Mouse (Mus musculus) gastrocnemius, adult 2 months (tissue): Measurements from ENCODE around the gene Gpr3. TPM values are rescaled to one million over a fixed set of nuclear protein-coding genes. Genes with fewer than 3 reads are reported as not detected.

Experiments
- DNase-seq: peaks from one replicate; pipeline ENCODE4 v3.0.0; 2022
- H3K27ac ChIP-seq: fragments of 200-600 bp; 2 replicates; pipeline ENCODE4 v1.8.1; 2022; ENCODE audit warnings: mild to moderate bottlenecking
- H3K4me3 ChIP-seq: fragments of 200-600 bp; 2 replicates; pipeline ENCODE4 v1.8.1; 2022; ENCODE audit warnings: mild to moderate bottlenecking, moderate library complexity
- CTCF ChIP-seq: fragments of 200-600 bp; IDR thresholded peaks from 2 replicates; pipeline ENCODE4 v1.8.1; 2022; ENCODE audit warnings: antibody characterized with exemption, mild to moderate bottlenecking, moderate library complexity
- intact Hi-C: fragments of 180-260 bp; cut with DNase I; formaldehyde crosslinking; loops from one replicate; pipeline ENCODE4 v1.15.1; 2025
- total RNA-seq, 2 experiments: library from RNA; stranded (reverse); gene quantifications; 2 replicates each; pipeline ENCODE4 v1.2.3; 2021

The Gpr3 gene
- total RNA-seq, 2 experiments from 2014 or later, result not detected

- no peak overlapping the region for H3K4me3 ChIP-seq
- no peak for DNase-seq
- intact Hi-C loops, result no loop called here
- no peak overlapping the region for H3K27ac ChIP-seq
- TF ChIP-seq CTCF, result no peak
Observed at GRCm38 (mm10) chr4:133223875-133224274, 11.5 kb upstream of the Gpr3 start.

- intact Hi-C loops, result no loop called here
- DNase-seq, result no peak
Observed at GRCm38 (mm10) chr4:133221701-133222100, 9.4 kb upstream of the Gpr3 start.

GRCm38 (mm10) chr4:133220656-133221055 is 8.3 kb upstream of the Gpr3 start:
- peak overlapping the region; percentile 49 for H3K4me3 ChIP-seq
- no peak overlapping the region for H3K27ac ChIP-seq
- DNase-seq, result no peak
- intact Hi-C loops, result no loop called here
- TF ChIP-seq CTCF, result no peak

More at GRCm38 (mm10) chr4:133221701-133222100, 9.4 kb upstream of the Gpr3 start:
- no peak for TF ChIP-seq CTCF
- H3K27ac ChIP-seq, result no peak overlapping the region
- H3K4me3 ChIP-seq, result no peak overlapping the region

GRCm38 (mm10) chr4:133218745-133219144 is 6.4 kb upstream of the Gpr3 start:
- no peak overlapping the region for H3K4me3 ChIP-seq
- no peak for DNase-seq
- intact Hi-C loops, result no loop called here
- H3K27ac ChIP-seq, result no peak overlapping the region
- TF ChIP-seq CTCF, result no peak

GRCm38 (mm10) chr4:133217641-133218040 is 5.3 kb upstream of the Gpr3 start:
- intact Hi-C loops, result loop anchor here (2.0 kb wide), 1 partner anchor 79 kb away; no protein-coding TSS in a partner anchor
- TF ChIP-seq CTCF, result peak; percentile 96; the same call in 1 of the 2 replicates
- peak; percentile 70 for DNase-seq
- Histone ChIP-seq H3K4me3 (no peak overlapping the region), H3K27ac (no peak overlapping the region)

- no peak for DNase-seq
- no peak overlapping the region for H3K27ac ChIP-seq
- intact Hi-C loops, result loop anchor here (2.0 kb wide), 1 partner anchor 203 kb away; the partner anchor contains the start of gene Ahdc1
- no peak overlapping the region for H3K4me3 ChIP-seq
- no peak for TF ChIP-seq CTCF
Observed at GRCm38 (mm10) chr4:133213661-133214060, 1.3 kb upstream of the Gpr3 start.

GRCm38 (mm10) chr4:133213268-133213590 is 893 bp upstream of the Gpr3 start:
- TF ChIP-seq CTCF, result no peak
- no peak for DNase-seq
- intact Hi-C loops, result loop anchor here (2.0 kb wide), 1 partner anchor 202 kb away; the partner anchor contains the start of gene Ahdc1
- no peak overlapping the region for H3K27ac ChIP-seq
- H3K4me3 ChIP-seq, result no peak overlapping the region; the same call in 1 of the 2 replicates

- intact Hi-C loops, result loop anchor here (2.0 kb wide), 1 partner anchor 202 kb away; the partner anchor contains the start of gene Ahdc1
- peak; percentile 90 for DNase-seq
- peak overlapping the region; percentile 10; the same call in 1 of the 2 replicates for H3K27ac ChIP-seq
- peak overlapping the region; percentile 89 for H3K4me3 ChIP-seq
- TF ChIP-seq CTCF, result peak; percentile 54
Observed at GRCm38 (mm10) chr4:133212562-133213267, 379 bp upstream of the Gpr3 start.

- intact Hi-C loops, result no loop called here
- no peak for DNase-seq
- Histone ChIP-seq H3K27ac (no peak overlapping the region), H3K4me3 (no peak overlapping the region)
- TF ChIP-seq CTCF, result no peak
Observed at GRCm38 (mm10) chr4:133210788-133211390, 1.4 kb downstream of the Gpr3 start.

GRCm38 (mm10) chr4:133210023-133210787 is 2.1 kb downstream of the Gpr3 start:
- H3K27ac ChIP-seq, result no peak overlapping the region
- no peak for TF ChIP-seq CTCF
- DNase-seq, result no peak
- no peak overlapping the region for H3K4me3 ChIP-seq
- intact Hi-C loops, result no loop called here

GRCm38 (mm10) chr4:133209366-133209765 is 3.0 kb downstream of the Gpr3 start:
- peak; percentile 85 for TF ChIP-seq CTCF
- DNase-seq, result peak; percentile 52
- intact Hi-C loops, result loop anchor here (5.0 kb wide), 1 partner anchor 262 kb away; no protein-coding TSS in a partner anchor
- no peak overlapping the region for H3K27ac ChIP-seq
- no peak overlapping the region for H3K4me3 ChIP-seq

- TF ChIP-seq CTCF, result no peak
- H3K4me3 ChIP-seq, result no peak overlapping the region
- H3K27ac ChIP-seq, result no peak overlapping the region
- DNase-seq, result no peak
- intact Hi-C loops, result loop anchor here (5.0 kb wide), 1 partner anchor 197 kb away; no protein-coding TSS in a partner anchor
Observed at GRCm38 (mm10) chr4:133204379-133204778, 8.0 kb downstream of the Gpr3 start.
